Mouse (Mus musculus) kidney, embryonic 15.5 days (tissue): ENCODE measurements around the gene Acss1. TPM values are rescaled to one million over a fixed set of nuclear protein-coding genes. Genes with fewer than 3 reads are reported as not detected.

ENCODE experiments used
- ATAC-seq: fragments of 200-750 bp; cut with Nextera tagmentation; replicated peaks from 2 replicates; pipeline ENCODE4 v1.8.0; 2017; ENCODE audit warnings: moderate TSS enrichment; ENCODE audit not compliant: low FRiP score
- H3K27ac ChIP-seq: fragments of 300-500 bp; sonication (generic); 2 replicates; pipeline ENCODE4 v1.5.1; 2015; ENCODE audit warnings: mild to moderate bottlenecking, inconsistent platforms
- H3K27me3 ChIP-seq: fragments of 300-500 bp; sonication (generic); 2 replicates; pipeline ENCODE4 v1.6.1; 2015; ENCODE audit warnings: inconsistent platforms
- H3K36me3 ChIP-seq: fragments of 300-500 bp; sonication (generic); 2 replicates; pipeline ENCODE4 v1.6.1; 2015; ENCODE audit warnings: inconsistent platforms
- H3K4me1 ChIP-seq: fragments of 300-500 bp; sonication (generic); 2 replicates; pipeline ENCODE4 v1.6.1; 2015; ENCODE audit warnings: inconsistent platforms
- H3K4me2 ChIP-seq: fragments of 300-500 bp; sonication (generic); 2 replicates; pipeline ENCODE4 v1.6.1; 2015; ENCODE audit warnings: moderate library complexity, mild to moderate bottlenecking, inconsistent platforms
- H3K4me3 ChIP-seq: fragments of 300-500 bp; sonication (generic); replicated peaks from 2 replicates; pipeline ENCODE4 v1.5.1; 2015; ENCODE audit warnings: mild to moderate bottlenecking, inconsistent platforms
- H3K9ac ChIP-seq: fragments of 300-500 bp; sonication (generic); 2 replicates; pipeline ENCODE4 v1.6.1; 2015; ENCODE audit warnings: mild to moderate bottlenecking, inconsistent platforms
- H3K9me3 ChIP-seq: fragments of 300-500 bp; sonication (generic); replicated peaks from 2 replicates; pipeline ENCODE4 v1.6.1; 2016; ENCODE audit warnings: inconsistent platforms
- WGBS: fragments of 180-500 bp; shearing (Covaris S2); methylation state at CpG from one replicate; pipeline ENCODE4 v1.1.7; 2015; ENCODE audit warnings: mixed read lengths; 5-methylcytosine and 5-hydroxymethylcytosine counted together
- polyA plus RNA-seq: library from polyadenylated mRNA; unstranded; fragments of >200 nt; fragmentation: Nextera tagmentation; extraction: Ambion mirVana; gene quantifications from 2 replicates; pipeline ENCODE4 v1.2.1, GENCODE M21; 2015

The Acss1 gene
- polyA plus RNA-seq, 1 experiment from 2014 or later, result 9.5 TPM

DNA sequence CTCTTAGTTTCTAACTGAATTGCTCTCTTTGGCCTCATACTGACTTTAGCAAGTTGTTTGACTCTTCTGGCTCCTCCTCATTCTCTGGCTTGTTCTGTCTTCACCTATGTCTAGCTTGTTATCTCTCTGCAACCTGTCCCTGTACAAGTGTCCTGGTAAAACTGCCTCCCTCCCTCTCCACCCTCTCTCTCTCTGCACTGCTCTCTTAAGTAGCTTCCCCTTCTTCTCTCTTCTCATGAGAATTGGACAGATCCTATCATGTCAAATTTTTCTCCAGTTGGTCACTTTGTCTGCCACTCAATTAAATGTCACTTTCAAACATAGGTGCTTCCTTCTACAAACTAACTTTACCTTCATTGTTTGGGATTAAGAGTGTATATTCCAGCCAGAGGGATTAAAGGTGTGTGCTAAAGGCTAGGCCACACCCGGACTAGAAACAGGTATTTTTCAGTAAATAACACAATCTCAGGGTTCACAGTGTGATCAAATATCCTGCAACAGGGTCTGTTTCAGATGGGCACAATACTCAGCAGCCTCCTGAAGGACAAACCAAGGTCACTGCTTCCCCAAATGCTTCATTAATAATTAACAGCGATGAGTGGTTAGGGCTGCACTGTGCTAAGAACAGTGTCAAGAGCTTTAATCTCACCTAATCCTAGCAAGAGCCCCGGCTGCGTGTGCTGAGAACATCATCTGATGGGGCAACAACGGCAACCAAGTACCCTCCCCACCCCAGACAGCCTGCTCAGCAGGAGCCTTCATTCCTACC, 4.0 kb downstream of the Acss1 start:
- H3K9ac ChIP-seq, result no peak overlapping the region
- H3K27me3 ChIP-seq, result peaks cover 21% of the 10 kb centered on the region
- H3K27ac ChIP-seq, result no peak overlapping the region
- ATAC-seq, result no peak
- H3K4me1 ChIP-seq, result peaks cover 19% of the 10 kb centered on the region
- no peak overlapping the region for H3K4me2 ChIP-seq
- no peaks in the 10 kb centered on the region for H3K36me3 ChIP-seq
- H3K9me3 ChIP-seq, result no peaks in the 10 kb centered on the region
- H3K4me3 ChIP-seq, result no peak overlapping the region
- WGBS, result 84% methylated on average over 5 of the region's 5 CpGs

DNA sequence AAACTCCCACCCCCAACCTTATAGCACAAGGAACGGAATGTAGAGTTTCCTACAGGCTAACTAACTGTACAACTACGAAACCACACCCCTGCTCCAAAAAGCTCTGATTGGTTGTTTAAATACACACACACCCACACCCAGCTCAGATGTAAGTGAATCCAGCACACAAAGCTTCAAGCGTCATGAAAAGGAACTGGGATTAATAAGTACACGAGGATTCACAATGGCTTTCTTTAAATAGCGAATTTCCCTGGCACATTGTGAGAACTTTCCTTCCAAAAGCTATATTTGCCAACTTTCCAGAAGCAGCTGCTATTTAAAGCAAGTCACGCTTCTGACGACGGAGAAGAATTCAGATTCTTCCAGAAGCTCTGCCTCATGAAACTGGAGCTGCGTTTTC, 5.0 kb downstream of the Acss1 start:
- H3K9me3 ChIP-seq, result no peaks in the 10 kb centered on the region
- H3K27ac ChIP-seq, result no peak overlapping the region
- H3K4me3 ChIP-seq, result no peak overlapping the region
- no peaks in the 10 kb centered on the region for H3K36me3 ChIP-seq
- peaks cover 14% of the 10 kb centered on the region for H3K4me1 ChIP-seq
- no peak for ATAC-seq
- peaks cover 14% of the 10 kb centered on the region for H3K27me3 ChIP-seq
- no peak overlapping the region for H3K9ac ChIP-seq
- 67% methylated on average over 9 of the region's 9 CpGs for WGBS
- H3K4me2 ChIP-seq, result no peak overlapping the region

DNA sequence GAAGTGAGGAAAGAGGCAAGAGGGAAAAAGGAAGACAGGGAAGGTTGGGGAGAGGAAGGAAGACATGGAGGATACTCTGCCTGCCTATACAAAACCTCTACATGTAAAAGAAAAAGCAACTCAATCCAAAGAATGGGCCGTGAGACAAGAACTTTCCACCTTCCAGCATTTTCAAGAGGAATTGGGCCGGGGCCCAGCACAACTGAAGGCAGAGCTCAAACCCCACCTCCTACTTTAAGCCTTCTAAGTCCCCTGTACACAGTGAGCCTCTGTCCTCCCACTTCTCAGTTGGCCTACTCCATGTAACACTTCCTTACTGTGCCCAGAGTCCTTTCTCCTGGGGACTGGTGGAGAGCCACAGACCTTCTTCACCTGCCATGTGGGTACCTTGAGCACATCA, 6.3 kb downstream of the Acss1 start:
- Histone ChIP-seq H3K27ac (no peak overlapping the region), H3K4me1 (peaks cover 4% of the 10 kb centered on the region), H3K4me3 (no peak overlapping the region), H3K9ac (no peak overlapping the region), H3K27me3 (peaks cover 10% of the 10 kb centered on the region), H3K4me2 (no peak overlapping the region), H3K36me3 (no peaks in the 10 kb centered on the region), H3K9me3 (no peaks in the 10 kb centered on the region)
- 85% methylated on average over 2 of the region's 2 CpGs for WGBS
- ATAC-seq, result no peak

DNA sequence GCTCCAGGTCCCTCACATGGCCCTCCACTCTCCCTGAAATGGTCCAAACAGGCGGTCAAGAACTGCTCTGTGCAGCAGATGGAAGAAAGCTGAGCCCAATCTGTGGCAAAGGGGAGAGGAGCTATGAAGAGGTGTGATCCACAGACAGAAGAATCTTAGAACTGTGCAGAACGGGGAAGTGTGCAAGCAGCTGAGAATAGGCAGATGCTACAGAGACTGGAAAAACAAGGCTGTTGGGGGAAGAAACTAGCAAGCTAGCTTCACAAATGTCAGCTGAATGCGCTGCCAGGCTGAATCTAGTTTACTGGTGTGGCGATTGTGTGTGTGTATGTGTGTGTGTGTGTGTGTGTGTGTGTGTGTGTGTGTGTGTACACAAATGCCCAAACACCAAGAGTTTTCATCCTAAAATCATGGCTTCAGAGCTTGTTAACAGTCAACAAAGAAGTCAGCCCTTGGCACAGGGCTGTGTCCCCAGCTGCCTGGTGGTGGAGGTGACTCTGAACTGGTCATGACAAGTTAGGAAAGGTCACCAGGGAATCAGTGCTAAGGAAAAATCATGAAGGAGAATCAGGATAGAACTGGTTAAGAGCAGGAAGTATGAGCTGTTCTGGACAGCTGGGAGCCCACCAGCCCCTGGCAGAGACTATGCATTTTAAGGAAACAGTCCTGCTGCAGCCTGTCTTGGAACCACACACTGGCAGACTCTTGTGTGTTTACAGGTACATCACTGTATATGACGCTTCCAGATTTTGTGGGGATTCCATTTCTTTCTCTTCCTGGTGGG, 7.4 kb downstream of the Acss1 start:
- Histone ChIP-seq H3K4me3 (no peak overlapping the region), H3K36me3 (no peaks in the 10 kb centered on the region), H3K27me3 (0 out of 2 replicates have a peak, but pooled peaks cover 3% of the 10 kb centered on the region), H3K27ac (0 out of 2 replicates have a peak overlapping the region, but pooled peaks have one; percentile 13), H3K4me1 (no peaks in the 10 kb centered on the region), H3K9ac (no peak overlapping the region), H3K9me3 (no peaks in the 10 kb centered on the region), H3K4me2 (no peak overlapping the region)
- WGBS, result 79% methylated on average over 5 of the region's 5 CpGs
- no peak for ATAC-seq

DNA sequence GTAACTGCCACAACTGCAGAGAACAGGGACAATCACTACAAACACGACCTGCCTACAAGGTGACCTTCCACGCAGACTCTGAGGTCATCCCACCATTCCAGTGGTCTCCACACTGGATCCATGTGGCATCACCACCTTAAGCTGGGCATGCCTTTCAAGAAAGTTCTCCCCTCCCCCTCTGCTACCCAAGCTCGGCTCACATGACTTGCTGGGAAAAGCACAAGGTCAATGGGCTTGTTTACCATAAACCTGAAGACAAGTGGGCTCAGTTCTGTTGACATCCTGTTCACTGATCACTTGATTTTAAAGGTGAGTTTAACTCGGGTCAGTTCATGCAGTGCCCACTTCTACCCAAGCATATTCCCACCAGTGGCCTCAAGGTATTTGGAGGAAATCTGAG, 8.3 kb downstream of the Acss1 start:
- Histone ChIP-seq H3K27me3 (0 out of 2 replicates have a peak, but pooled peaks cover 1% of the 10 kb centered on the region), H3K9ac (no peak overlapping the region), H3K4me2 (no peak overlapping the region), H3K27ac (no peak overlapping the region), H3K4me1 (no peaks in the 10 kb centered on the region), H3K4me3 (no peak overlapping the region), H3K36me3 (no peaks in the 10 kb centered on the region), H3K9me3 (no peaks in the 10 kb centered on the region)
- 39% methylated on average over 4 of the region's 4 CpGs for WGBS
- no peak for ATAC-seq

DNA sequence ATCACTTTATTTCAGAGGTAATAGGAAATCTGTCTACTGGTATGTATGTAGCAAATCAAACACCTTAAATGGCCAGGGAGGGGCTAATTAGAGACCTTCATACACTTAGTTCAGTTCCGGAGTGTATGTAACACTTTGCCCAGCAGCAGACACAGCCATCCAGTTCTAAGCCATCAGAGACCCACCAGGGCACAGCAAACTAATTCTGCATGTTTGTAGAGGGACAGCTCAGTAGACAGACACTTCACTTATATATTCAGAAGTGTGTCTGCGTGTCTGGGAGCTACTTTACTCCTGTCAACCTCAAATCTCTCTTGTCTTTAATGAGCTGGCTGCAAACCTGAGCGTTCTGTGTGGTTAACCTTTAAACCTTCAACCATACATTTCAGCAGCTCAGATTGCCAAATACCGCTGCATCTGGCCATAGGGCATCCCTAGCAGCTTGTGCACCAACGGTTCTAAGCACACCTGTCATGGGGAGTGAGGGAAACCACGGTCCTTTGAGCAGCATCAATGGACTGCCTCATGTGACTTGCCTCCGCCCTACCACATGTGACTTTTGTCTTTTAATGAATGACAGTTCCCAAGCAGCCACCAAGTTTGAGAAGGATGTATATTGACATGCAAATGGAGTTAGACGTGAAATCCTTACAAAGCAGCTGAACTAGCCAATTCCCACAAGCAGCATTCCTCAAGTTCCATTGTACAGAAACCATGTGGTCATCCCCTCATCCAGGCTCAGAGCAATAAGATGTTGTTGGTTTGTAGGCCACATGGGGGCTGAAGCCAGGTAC, 11.1 kb downstream of the Acss1 start:
- Histone ChIP-seq H3K4me3 (no peak overlapping the region), H3K27ac (no peak overlapping the region), H3K36me3 (no peaks in the 10 kb centered on the region), H3K9ac (no peak overlapping the region), H3K4me1 (no peaks in the 10 kb centered on the region), H3K9me3 (no peaks in the 10 kb centered on the region), H3K27me3 (no peaks in the 10 kb centered on the region), H3K4me2 (no peak overlapping the region)
- peak; percentile 59; the same call in 1 of the 2 replicates for ATAC-seq
- WGBS, result 44% methylated on average over 8 of the region's 8 CpGs

DNA sequence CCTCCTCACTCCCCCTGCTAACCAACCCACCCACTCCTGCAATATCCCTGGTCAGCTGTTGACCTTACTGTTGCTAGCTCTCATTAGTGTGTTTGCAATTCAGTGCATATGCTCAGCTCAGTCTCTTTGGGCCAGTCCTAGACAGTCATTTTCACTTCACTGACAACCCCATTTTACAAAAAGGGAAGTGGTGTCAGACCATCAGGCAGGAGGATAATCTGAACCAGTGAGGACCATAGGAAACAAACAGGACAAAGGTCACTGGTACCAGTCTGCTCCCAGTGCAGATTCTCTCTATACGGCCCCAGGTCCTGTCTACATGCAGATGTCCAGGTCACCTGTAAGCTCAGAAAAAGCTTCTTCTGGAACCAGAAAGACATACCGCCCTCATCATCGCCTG, 12.2 kb downstream of the Acss1 start:
- no peaks in the 10 kb centered on the region for H3K27me3 ChIP-seq
- 88% methylated on average over 3 of the region's 3 CpGs for WGBS
- H3K27ac ChIP-seq, result no peak overlapping the region
- H3K4me3 ChIP-seq, result no peak overlapping the region
- no peaks in the 10 kb centered on the region; the same call in 1 of the 2 replicates for H3K4me1 ChIP-seq
- H3K4me2 ChIP-seq, result no peak overlapping the region
- H3K36me3 ChIP-seq, result no peaks in the 10 kb centered on the region
- H3K9ac ChIP-seq, result no peak overlapping the region
- ATAC-seq, result no peak
- H3K9me3 ChIP-seq, result no peaks in the 10 kb centered on the region

DNA sequence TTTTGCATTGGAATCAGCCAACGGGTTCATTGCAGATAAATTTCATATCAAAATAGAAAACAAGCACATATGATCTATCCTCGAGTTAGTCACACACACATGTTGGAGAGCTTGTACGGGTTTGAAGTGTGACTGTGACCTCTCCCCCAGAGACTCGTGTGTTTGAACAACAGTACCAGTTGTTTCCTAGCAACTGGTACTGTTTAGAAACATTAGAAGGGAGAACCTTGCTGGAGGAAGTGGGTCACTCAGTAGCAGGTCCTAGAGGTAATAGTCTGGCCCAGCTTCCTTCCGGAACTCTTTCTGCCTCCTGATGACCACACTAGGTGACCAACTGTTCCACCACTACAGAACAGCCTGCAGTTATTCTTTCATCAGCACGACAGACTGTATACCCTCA, 13.0 kb downstream of the Acss1 start:
- H3K9ac ChIP-seq, result no peak overlapping the region
- no peaks in the 10 kb centered on the region for H3K27me3 ChIP-seq
- no peaks in the 10 kb centered on the region for H3K36me3 ChIP-seq
- no peak overlapping the region for H3K27ac ChIP-seq
- H3K4me3 ChIP-seq, result no peak overlapping the region
- peaks cover 6% of the 10 kb centered on the region for H3K4me1 ChIP-seq
- no peaks in the 10 kb centered on the region for H3K9me3 ChIP-seq
- 81% methylated on average over 6 of the region's 6 CpGs for WGBS
- no peak for ATAC-seq
- no peak overlapping the region for H3K4me2 ChIP-seq

DNA sequence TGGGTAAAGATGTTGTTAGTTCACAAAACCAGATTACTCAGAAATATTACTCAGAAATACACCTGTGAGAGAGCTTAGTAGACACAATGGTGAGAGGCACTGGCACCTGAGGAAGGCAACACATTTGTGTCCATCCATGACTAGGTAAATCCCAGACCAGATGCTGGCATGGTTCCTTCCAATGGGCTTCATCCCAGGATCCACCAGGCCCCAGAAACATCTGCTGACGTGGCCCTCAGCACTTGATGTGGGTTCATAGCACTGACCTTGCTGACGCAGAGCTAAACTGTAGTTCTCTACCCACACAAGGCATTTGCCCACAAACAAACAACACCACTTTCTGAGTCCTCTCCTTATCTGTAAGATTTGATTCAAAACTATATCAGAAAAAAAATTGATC, 13.5 kb downstream of the Acss1 start:
- ATAC-seq, result no peak
- no peaks in the 10 kb centered on the region for H3K27me3 ChIP-seq
- no peaks in the 10 kb centered on the region for H3K36me3 ChIP-seq
- H3K27ac ChIP-seq, result no peak overlapping the region
- H3K4me1 ChIP-seq, result peaks cover 9% of the 10 kb centered on the region
- 85% methylated on average over 2 of the region's 2 CpGs for WGBS
- no peak overlapping the region for H3K4me2 ChIP-seq
- no peak overlapping the region for H3K9ac ChIP-seq
- no peak overlapping the region for H3K4me3 ChIP-seq
- H3K9me3 ChIP-seq, result no peaks in the 10 kb centered on the region

DNA sequence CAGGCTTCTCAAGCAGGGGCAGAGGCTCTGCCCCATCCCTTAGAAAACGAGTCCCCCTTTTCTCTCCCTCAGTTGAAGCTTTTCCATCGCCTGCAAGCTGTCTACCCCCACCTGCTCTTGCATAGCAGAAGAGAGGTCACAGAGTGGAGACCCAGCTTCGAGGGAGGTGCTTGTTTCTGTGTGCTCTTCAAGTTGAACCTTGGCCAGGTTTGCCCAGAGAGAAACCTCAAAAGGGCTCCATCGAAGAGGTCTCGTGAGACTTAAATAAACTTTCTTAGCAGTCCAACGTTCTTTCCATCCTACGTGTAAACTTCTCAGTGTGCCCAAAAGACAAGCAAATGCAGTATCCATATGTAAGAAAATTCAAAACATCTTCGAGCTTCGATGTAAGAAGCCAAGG, 16.9 kb downstream of the Acss1 start:
- Histone ChIP-seq H3K4me2 (no peak overlapping the region), H3K36me3 (no peaks in the 10 kb centered on the region), H3K9ac (no peak overlapping the region), H3K9me3 (no peaks in the 10 kb centered on the region), H3K4me3 (no peak overlapping the region), H3K27me3 (no peaks in the 10 kb centered on the region), H3K27ac (no peak overlapping the region), H3K4me1 (peaks cover 9% of the 10 kb centered on the region)
- 58% methylated on average over 9 of the region's 9 CpGs for WGBS
- no peak for ATAC-seq

DNA sequence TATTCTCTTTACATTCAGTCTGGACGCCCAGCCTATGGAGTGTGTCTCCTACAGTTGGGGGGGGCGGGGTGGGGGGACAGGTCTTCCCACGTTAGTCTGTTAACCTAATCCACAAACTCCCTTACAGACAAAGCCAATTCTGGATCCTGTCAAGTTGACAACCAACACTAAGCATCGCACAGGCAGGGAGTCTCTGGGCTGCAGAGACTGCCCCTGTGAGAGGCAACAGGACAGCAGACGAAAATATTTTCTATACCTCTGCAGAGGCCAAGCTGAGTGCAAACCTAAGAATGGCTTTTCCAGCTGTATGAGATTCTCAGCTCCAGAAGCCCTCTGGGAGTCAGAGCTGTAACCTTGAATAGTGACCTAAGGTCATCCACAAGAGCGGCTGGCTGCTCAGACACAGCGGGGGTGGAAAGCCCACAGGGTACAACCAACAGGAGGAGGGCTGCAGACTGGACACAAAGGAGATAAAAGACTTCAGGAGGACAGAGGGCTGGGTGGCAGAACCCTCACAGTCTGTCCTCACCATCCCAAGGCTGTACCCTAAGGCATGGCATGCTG, 17.7 kb downstream of the Acss1 start:
- Histone ChIP-seq H3K9ac (no peak overlapping the region), H3K9me3 (no peaks in the 10 kb centered on the region), H3K27me3 (no peaks in the 10 kb centered on the region), H3K4me2 (no peak overlapping the region), H3K4me1 (peaks cover 9% of the 10 kb centered on the region), H3K27ac (no peak overlapping the region), H3K36me3 (no peaks in the 10 kb centered on the region), H3K4me3 (no peak overlapping the region)
- WGBS, result 17% methylated on average over 7 of the region's 7 CpGs
- peak; percentile 51; the same call in 1 of the 2 replicates for ATAC-seq
